8 mouse cellular contexts compared by ENCODE assay signal in genomic region chr11:106269060-106269431, GRCm38 (mm10). TPM values are rescaled to one million over a fixed set of nuclear protein-coding genes. Genes with fewer than 3 reads are reported as not detected.
A peak's percentile ranks its signal among the peaks of the same experiment; 100 is the strongest.
DNase-seq lines count a peak whose midpoint lies in the region; ATAC-seq lines count a peak whose summit lies in the region.

No protein-coding gene starts in this region.

- H3K27ac ChIP-seq in brown adipose tissue, adult 24 weeks (replicated peaks; ENCODE audit: low read depth, low read length), result peak overlapping the region; percentile 51
- no peak overlapping the region for H3K27ac ChIP-seq in heart, embryonic 12.5 days (ENCODE audit: poor library complexity, severe bottlenecking)
- H3K27ac ChIP-seq in limb, embryonic 10.5 days, result peak overlapping the region; percentile 86

- peaks cover 36% of the 10 kb centered on the region for H3K36me3 ChIP-seq in heart, embryonic 12.5 days
- H3K36me3 ChIP-seq in limb, embryonic 10.5 days, result peaks cover 47% of the 10 kb centered on the region

- no peaks in the 10 kb centered on the region for H3K9me3 ChIP-seq in heart, embryonic 12.5 days (replicated peaks)
- H3K9me3 ChIP-seq in limb, embryonic 10.5 days (replicated peaks), result no peaks in the 10 kb centered on the region

- WGBS in heart, embryonic 12.5 days, result 57% methylated on average over 3 of the region's 3 CpGs
- WGBS in limb, embryonic 10.5 days, result 7% methylated on average over 3 of the region's 3 CpGs

- no peak for ATAC-seq in heart, embryonic 12.5 days (ENCODE audit: insufficient number of reproducible peaks, low FRiP score)
- ATAC-seq in inflammation-experienced regulatory T-cells, adult 6 months, result no peak
- ATAC-seq in erythroid progenitor cell, adult 5-6 weeks (replicated peaks; ENCODE audit: low FRiP score, poor library complexity, severe bottlenecking), result no peak

- H3K4me3 ChIP-seq in brown adipose tissue, adult 24 weeks (ENCODE audit: insufficient read depth, low read depth, low read length), result no peak overlapping the region
- H3K4me3 ChIP-seq in heart, embryonic 12.5 days, result no peak overlapping the region
- H3K4me3 ChIP-seq in limb, embryonic 10.5 days, result peak overlapping the region; percentile 40

- no peaks in the 10 kb centered on the region for H3K27me3 ChIP-seq in heart, embryonic 12.5 days (replicated peaks)
- H3K27me3 ChIP-seq in limb, embryonic 10.5 days (ENCODE audit: low read depth, poor library complexity, severe bottlenecking), result no peaks in the 10 kb centered on the region

- H3K4me2 ChIP-seq in heart, embryonic 12.5 days, result peak overlapping the region; percentile 5; the same call in 1 of the 2 replicates

- peaks cover 29% of the 10 kb centered on the region for H3K4me1 ChIP-seq in brown adipose tissue, adult 24 weeks (ENCODE audit: control insufficient read depth, insufficient read depth, insufficient read length, low read length)
- peaks cover 44% of the 10 kb centered on the region for H3K4me1 ChIP-seq in heart, embryonic 12.5 days (replicated peaks)
- peaks cover 59% of the 10 kb centered on the region for H3K4me1 ChIP-seq in limb, embryonic 10.5 days

- DNase-seq in gastrocnemius, postnatal 25 days, result peak; percentile 57
- DNase-seq in gastrocnemius, postnatal 4 days (ENCODE audit: low spot score in 2 of 2), result no peak
- DNase-seq in limb, embryonic 10.5 days (ENCODE audit: low spot score), result peak; percentile 70
- DNase-seq in naive thymus-derived CD4-positive, alpha-beta T cell, adult 2 months (ENCODE audit: low read depth), result peak; percentile 68

- 0 out of 2 replicates have a peak overlapping the region, but pooled peaks have one; percentile 19 for H3K9ac ChIP-seq in heart, embryonic 12.5 days

RNA-seq across cellular contexts. Expression of gene Smarcd2, which starts 3.7 kb away (rescaled TPM):
- total RNA-seq in gastrocnemius, postnatal 25 days (2021), result 10 to 100 TPM; 10.3 to 16.6 TPM
- 10 to 100 TPM; 36.6 to 38.1 TPM for total RNA-seq in gastrocnemius, postnatal 4 days (2021)
- polyA plus RNA-seq in brown adipose tissue, adult 24 weeks (2012; ENCODE audit: insufficient read depth, insufficient read length, missing spikeins), result 18.7 and 22.3 TPM in 2 replicates
- polyA plus RNA-seq in heart, embryonic 12.5 days (2016; fragmentation: Nextera tagmentation; extraction: Ambion mirVana), result 24.6 and 25.3 TPM in 2 replicates
- polyA plus RNA-seq in limb, embryonic 10.5 days (2016; fragmentation: Nextera tagmentation; extraction: Ambion mirVana), result 66.4 and 72.6 TPM in 2 replicates
- polyA plus RNA-seq in inflammation-experienced regulatory T-cells, adult 6 months (2017; shearing (Covaris generic)), result 10 to 100 TPM; 16.2 to 24.9 (median 23.1) TPM
- total RNA-seq in erythroid progenitor cell, adult 5-6 weeks (2015; ENCODE audit: low replicate concordance), result 36.0 and 49.0 TPM in 2 replicates
- total RNA-seq in erythroid progenitor cell, adult 5-6 weeks (2017; ENCODE audit: low replicate concordance), result 119 and 162 TPM in 2 replicates

RNA-seq across cellular contexts. Expression of gene Tcam1, which starts 7.4 kb away (rescaled TPM):
- total RNA-seq in gastrocnemius, postnatal 25 days (2021), result under 1 TPM in 1 of 2 experiments, not detected in 1; 0.08 TPM
- under 1 TPM; 0.12 to 0.29 TPM for total RNA-seq in gastrocnemius, postnatal 4 days (2021)
- 0.44 TPM in 1 of 2 replicates, not detected in the other for polyA plus RNA-seq in brown adipose tissue, adult 24 weeks (2012; ENCODE audit: insufficient read depth, insufficient read length, missing spikeins)
- polyA plus RNA-seq in heart, embryonic 12.5 days (2016; fragmentation: Nextera tagmentation; extraction: Ambion mirVana), result 0.05 and 0.06 TPM in 2 replicates
- 0.18 and 0.36 TPM in 2 replicates for polyA plus RNA-seq in limb, embryonic 10.5 days (2016; fragmentation: Nextera tagmentation; extraction: Ambion mirVana)
- polyA plus RNA-seq in inflammation-experienced regulatory T-cells, adult 6 months (2017; shearing (Covaris generic)), result under 1 TPM in 2 of 3 experiments, not detected in 1; 0.09 to 0.14 TPM
- not detected in 2 replicates for total RNA-seq in erythroid progenitor cell, adult 5-6 weeks (2015; ENCODE audit: low replicate concordance)
- not detected in 2 replicates for total RNA-seq in erythroid progenitor cell, adult 5-6 weeks (2017; ENCODE audit: low replicate concordance)

RNA-seq across cellular contexts. Expression of gene Psmc5, which starts 13.1 kb away (rescaled TPM):
- total RNA-seq in gastrocnemius, postnatal 25 days (2021), result 100 to 1,000 TPM; 126 to 130 TPM
- 100 to 1,000 TPM; 123 to 146 TPM for total RNA-seq in gastrocnemius, postnatal 4 days (2021)
- 111 and 116 TPM in 2 replicates for polyA plus RNA-seq in brown adipose tissue, adult 24 weeks (2012; ENCODE audit: insufficient read depth, insufficient read length, missing spikeins)
- 247 and 253 TPM in 2 replicates for polyA plus RNA-seq in heart, embryonic 12.5 days (2016; fragmentation: Nextera tagmentation; extraction: Ambion mirVana)
- polyA plus RNA-seq in limb, embryonic 10.5 days (2016; fragmentation: Nextera tagmentation; extraction: Ambion mirVana), result 415 and 441 TPM in 2 replicates
- 100 to 1,000 TPM; 145 to 157 (median 154) TPM for polyA plus RNA-seq in inflammation-experienced regulatory T-cells, adult 6 months (2017; shearing (Covaris generic))
- total RNA-seq in erythroid progenitor cell, adult 5-6 weeks (2015; ENCODE audit: low replicate concordance), result 41.5 and 42.5 TPM in 2 replicates
- 33.4 and 66.2 TPM in 2 replicates for total RNA-seq in erythroid progenitor cell, adult 5-6 weeks (2017; ENCODE audit: low replicate concordance)

RNA-seq across cellular contexts. Expression of gene Ftsj3, which starts 13.2 kb away (rescaled TPM):
- 10 to 100 TPM; 19.4 to 21.9 TPM for total RNA-seq in gastrocnemius, postnatal 25 days (2021)
- 10 to 100 TPM; 32.6 to 34.6 TPM for total RNA-seq in gastrocnemius, postnatal 4 days (2021)
- 14.1 and 15.6 TPM in 2 replicates for polyA plus RNA-seq in brown adipose tissue, adult 24 weeks (2012; ENCODE audit: insufficient read depth, insufficient read length, missing spikeins)
- polyA plus RNA-seq in heart, embryonic 12.5 days (2016; fragmentation: Nextera tagmentation; extraction: Ambion mirVana), result 45.3 and 45.9 TPM in 2 replicates
- polyA plus RNA-seq in limb, embryonic 10.5 days (2016; fragmentation: Nextera tagmentation; extraction: Ambion mirVana), result 85.6 and 91.1 TPM in 2 replicates
- 10 to 100 TPM; 31.7 to 66.8 (median 55.9) TPM for polyA plus RNA-seq in inflammation-experienced regulatory T-cells, adult 6 months (2017; shearing (Covaris generic))
- 6.5 and 13.8 TPM in 2 replicates for total RNA-seq in erythroid progenitor cell, adult 5-6 weeks (2015; ENCODE audit: low replicate concordance)
- 19.1 and 20.7 TPM in 2 replicates for total RNA-seq in erythroid progenitor cell, adult 5-6 weeks (2017; ENCODE audit: low replicate concordance)

RNA-seq across cellular contexts. Expression of gene Gh, which starts 32.6 kb away (rescaled TPM):
- not detected for total RNA-seq in gastrocnemius, postnatal 25 days (2021)
- not detected for total RNA-seq in gastrocnemius, postnatal 4 days (2021)
- polyA plus RNA-seq in brown adipose tissue, adult 24 weeks (2012; ENCODE audit: insufficient read depth, insufficient read length, missing spikeins), result not detected in 2 replicates
- not detected in 2 replicates for polyA plus RNA-seq in heart, embryonic 12.5 days (2016; fragmentation: Nextera tagmentation; extraction: Ambion mirVana)
- polyA plus RNA-seq in limb, embryonic 10.5 days (2016; fragmentation: Nextera tagmentation; extraction: Ambion mirVana), result not detected in 2 replicates
- not detected for polyA plus RNA-seq in inflammation-experienced regulatory T-cells, adult 6 months (2017; shearing (Covaris generic))
- not detected in 2 replicates for total RNA-seq in erythroid progenitor cell, adult 5-6 weeks (2015; ENCODE audit: low replicate concordance)
- total RNA-seq in erythroid progenitor cell, adult 5-6 weeks (2017; ENCODE audit: low replicate concordance), result 2.7 TPM in 1 of 2 replicates, not detected in the other

Comparison
In these comparisons a context has a peak if more than half of its experiments do, and no peak if none do; other contexts are left out.
1. DNase-seq: peak in gastrocnemius, postnatal 25 days (single experiment), limb, embryonic 10.5 days (single experiment) and naive thymus-derived CD4-positive, alpha-beta T cell, adult 2 months (single experiment); none in gastrocnemius, postnatal 4 days (0 of 2).